Mouse (Mus musculus) hindbrain, embryonic 16.5 days (tissue): Measurements from ENCODE around the gene Gstm1. TPM values are rescaled to one million over a fixed set of nuclear protein-coding genes. Genes with fewer than 3 reads are reported as not detected.

Experiments used
- polyA plus RNA-seq: library from polyadenylated mRNA; unstranded; fragments of >200 nt; fragmentation: Nextera tagmentation; extraction: Ambion mirVana; gene quantifications from 2 replicates; pipeline ENCODE4 v1.2.1, GENCODE M21; 2015

The Gstm1 gene
- polyA plus RNA-seq, 1 experiment from 2014 or later: 263 TPM

Other genes starting within 250 kb of the Gstm1 start
- not detected in 2 replicates for gene Eps8l3, start 140.7 kb downstream of the Gstm1 start, polyA plus RNA-seq
- gene Gstm5, start 122.2 kb downstream of the Gstm1 start, polyA plus RNA-seq: 270 and 292 TPM in 2 replicates
- gene Gstm7, start 86.2 kb downstream of the Gstm1 start, polyA plus RNA-seq: 41.8 and 43.2 TPM in 2 replicates
- 10.5 and 10.6 TPM in 2 replicates for gene Gstm6, start 74.2 kb downstream of the Gstm1 start, polyA plus RNA-seq
- gene Gstm3, start 48.7 kb downstream of the Gstm1 start, polyA plus RNA-seq: not detected in 2 replicates
- 11.1 and 11.8 TPM in 2 replicates for gene Gstm2, start 31.5 kb downstream of the Gstm1 start, polyA plus RNA-seq
- 20.1 and 22.9 TPM in 2 replicates for gene Gstm4, start 26.9 kb upstream of the Gstm1 start, polyA plus RNA-seq
- 63.6 and 68.0 TPM in 2 replicates for gene Ampd2, start 68.7 kb upstream of the Gstm1 start, polyA plus RNA-seq
- gene Gnat2, start 74.8 kb upstream of the Gstm1 start, polyA plus RNA-seq: 0.22 and 0.28 TPM in 2 replicates
- gene Gnai3, start 128.2 kb upstream of the Gstm1 start, polyA plus RNA-seq: 116 and 126 TPM in 2 replicates
- 8.4 and 10.6 TPM in 2 replicates for gene Gpr61, start 136.9 kb upstream of the Gstm1 start, polyA plus RNA-seq
- gene Amigo1, start 168.4 kb upstream of the Gstm1 start, polyA plus RNA-seq: 9.8 and 13.3 TPM in 2 replicates
- 2.7 and 3.9 TPM in 2 replicates for gene Cyb561d1, start 183.2 kb upstream of the Gstm1 start, polyA plus RNA-seq
- 19.6 and 21.4 TPM in 2 replicates for gene Atxn7l2, start 193.0 kb upstream of the Gstm1 start, polyA plus RNA-seq
- gene Sypl2, start 208.7 kb upstream of the Gstm1 start, polyA plus RNA-seq: 0.35 and 1.4 TPM in 2 replicates
- gene Psma5, start 239.0 kb upstream of the Gstm1 start, polyA plus RNA-seq: 235 and 246 TPM in 2 replicates